8 mouse cellular contexts compared by ENCODE assay signal in the genomic region with DNA sequence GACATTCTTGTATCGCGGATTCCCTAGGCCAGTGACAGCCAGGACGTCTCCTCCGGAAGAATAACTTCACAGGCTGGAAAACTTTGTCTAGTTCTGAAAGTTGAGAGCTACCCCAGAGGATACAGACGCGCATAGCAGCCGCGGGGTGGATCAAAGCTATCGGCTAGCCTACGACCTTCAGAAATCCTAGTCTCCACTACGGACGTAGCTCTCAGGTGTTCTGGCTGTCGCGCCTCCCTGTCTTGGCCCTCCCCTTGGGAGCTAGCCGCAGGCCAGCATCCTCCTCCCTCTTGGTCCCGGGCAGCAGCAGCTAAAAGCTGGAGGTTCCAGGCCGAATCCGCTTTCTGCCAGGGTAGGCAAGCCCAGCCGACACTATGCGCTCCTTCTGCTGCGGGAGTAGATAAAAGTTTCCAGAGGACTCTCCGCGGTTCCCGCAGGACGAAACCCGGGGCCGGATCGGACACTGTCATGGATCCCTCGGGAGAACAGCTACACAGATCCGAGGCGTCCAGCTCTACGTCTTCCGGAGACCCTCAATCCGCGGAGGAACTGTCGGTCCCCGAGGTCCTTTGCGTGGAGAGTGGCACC. TPM values are rescaled to one million over a fixed set of nuclear protein-coding genes. Genes with fewer than 3 reads are reported as not detected.
A peak's percentile ranks its signal among the peaks of the same experiment; 100 is the strongest.
DNase-seq lines count a peak whose midpoint lies in the region; ATAC-seq and TF ChIP-seq lines count a peak whose summit lies in the region.

No protein-coding gene starts in this region.

- WGBS in kidney, adult 2 months = under 1% methylated on average over 38 of the region's 38 CpGs
- WGBS in embryonic facial prominence, embryonic 13.5 days = under 1% methylated on average over 38 of the region's 38 CpGs
- WGBS in hindbrain, embryonic 11.5 days = under 1% methylated on average over 38 of the region's 38 CpGs
- WGBS in liver, embryonic 15.5 days (ENCODE audit: insufficient replicate concordance) = under 1% methylated on average over 38 of the region's 38 CpGs
- 1% methylated on average over 38 of the region's 38 CpGs for WGBS in stomach, embryonic 16.5 days

- no peak for TF ChIP-seq POLR2A in kidney, adult 2 months (IDR thresholded peaks at IDR 0.05; ENCODE audit: low read depth, low read length)

- no peak overlapping the region for H3K27ac ChIP-seq in kidney, adult 2 months (ENCODE audit: insufficient read depth, low read depth, low read length)
- no peak overlapping the region for H3K27ac ChIP-seq in embryonic facial prominence, embryonic 13.5 days
- no peak overlapping the region for H3K27ac ChIP-seq in hindbrain, embryonic 11.5 days (ENCODE audit: low read depth, low read length)
- H3K27ac ChIP-seq in liver, embryonic 15.5 days (replicated peaks) = no peak overlapping the region
- H3K27ac ChIP-seq in stomach, embryonic 16.5 days (ENCODE audit: low read length) = no peak overlapping the region

- no peak for DNase-seq in kidney, adult 2 months
- no peak for DNase-seq in kidney, adult 11 months
- DNase-seq in Muller cell, postnatal 12 days (ENCODE audit: inconsistent ontology term) = peak; percentile 56
- DNase-seq in hindbrain, embryonic 11.5 days (ENCODE audit: low spot score) = peak; percentile 53
- DNase-seq in left cerebral cortex, adult 8-10 months (ENCODE audit: low spot score in 2 of 2) = no peak

- no peaks in the 10 kb centered on the region for H3K9me3 ChIP-seq in embryonic facial prominence, embryonic 13.5 days
- H3K9me3 ChIP-seq in hindbrain, embryonic 11.5 days (ENCODE audit: control insufficient read depth, low read length) = no peaks in the 10 kb centered on the region
- H3K9me3 ChIP-seq in liver, embryonic 15.5 days (replicated peaks) = no peaks in the 10 kb centered on the region
- H3K9me3 ChIP-seq in stomach, embryonic 16.5 days (replicated peaks; ENCODE audit: control insufficient read depth, low read length) = no peaks in the 10 kb centered on the region

- 0 out of 2 replicates have a peak, but pooled peaks cover 2% of the 10 kb centered on the region for H3K27me3 ChIP-seq in kidney, adult 2 months (replicated peaks; ENCODE audit: control insufficient read depth, insufficient read depth, low read length)
- H3K27me3 ChIP-seq in embryonic facial prominence, embryonic 13.5 days = peaks cover 37% of the 10 kb centered on the region
- H3K27me3 ChIP-seq in hindbrain, embryonic 11.5 days (ENCODE audit: control insufficient read depth, insufficient read depth, low read length) = peaks cover 12% of the 10 kb centered on the region
- peaks cover 48% of the 10 kb centered on the region for H3K27me3 ChIP-seq in liver, embryonic 15.5 days
- H3K27me3 ChIP-seq in stomach, embryonic 16.5 days (ENCODE audit: control insufficient read depth, insufficient read depth, low read length) = no peaks in the 10 kb centered on the region; the same call in 1 of the 2 replicates

- TF ChIP-seq CTCF in kidney, adult 2 months (conservative IDR thresholded peaks at IDR 0.05; ENCODE audit: insufficient read depth, insufficient read length, low read depth, low read length) = no peak

- peak overlapping the region; percentile 100 for H3K4me2 ChIP-seq in embryonic facial prominence, embryonic 13.5 days
- peak overlapping the region; percentile 100 for H3K4me2 ChIP-seq in hindbrain, embryonic 11.5 days (replicated peaks; ENCODE audit: low read depth, low read length)
- H3K4me2 ChIP-seq in liver, embryonic 15.5 days = peak overlapping the region; percentile 70
- H3K4me2 ChIP-seq in stomach, embryonic 16.5 days (ENCODE audit: low read depth, low read length) = peak overlapping the region; percentile 100

- ATAC-seq in embryonic facial prominence, embryonic 13.5 days (ENCODE audit: insufficient number of reproducible peaks, insufficient read depth, low FRiP score, low TSS enrichment, low read depth) = 0 out of 2 replicates have a peak, but pooled peaks have one; percentile 44
- ATAC-seq in hindbrain, embryonic 11.5 days (ENCODE audit: low FRiP score) = peak; percentile 73
- no peak for ATAC-seq in liver, embryonic 15.5 days (ENCODE audit: insufficient read depth)
- ATAC-seq in stomach, embryonic 16.5 days (ENCODE audit: insufficient read depth, low FRiP score) = peak; percentile 44; the same call in 1 of the 2 replicates

- no peaks in the 10 kb centered on the region for H3K36me3 ChIP-seq in kidney, adult 2 months (ENCODE audit: control insufficient read depth, insufficient read depth, low read length)
- no peaks in the 10 kb centered on the region for H3K36me3 ChIP-seq in embryonic facial prominence, embryonic 13.5 days
- H3K36me3 ChIP-seq in hindbrain, embryonic 11.5 days (ENCODE audit: control insufficient read depth, insufficient read depth, low read length) = no peaks in the 10 kb centered on the region
- H3K36me3 ChIP-seq in liver, embryonic 15.5 days (replicated peaks) = no peaks in the 10 kb centered on the region
- no peaks in the 10 kb centered on the region for H3K36me3 ChIP-seq in stomach, embryonic 16.5 days (ENCODE audit: control insufficient read depth, insufficient read depth, low read length)

- peak overlapping the region; percentile 73 for H3K9ac ChIP-seq in embryonic facial prominence, embryonic 13.5 days
- peak overlapping the region; percentile 50 for H3K9ac ChIP-seq in hindbrain, embryonic 11.5 days (ENCODE audit: low read depth, low read length)
- H3K9ac ChIP-seq in liver, embryonic 15.5 days = 0 out of 2 replicates have a peak overlapping the region, but pooled peaks have one; percentile 18
- peak overlapping the region; percentile 70 for H3K9ac ChIP-seq in stomach, embryonic 16.5 days (ENCODE audit: low read length)

- H3K4me3 ChIP-seq in kidney, adult 2 months (ENCODE audit: insufficient read depth, low read depth, low read length) = peak overlapping the region; percentile 46
- peak overlapping the region; percentile 63 for H3K4me3 ChIP-seq in embryonic facial prominence, embryonic 13.5 days
- H3K4me3 ChIP-seq in hindbrain, embryonic 11.5 days (ENCODE audit: low read depth, low read length) = peak overlapping the region; percentile 62
- peak overlapping the region; percentile 53 for H3K4me3 ChIP-seq in liver, embryonic 15.5 days (replicated peaks)
- peak overlapping the region; percentile 68 for H3K4me3 ChIP-seq in stomach, embryonic 16.5 days (replicated peaks; ENCODE audit: low read length)

- no peaks in the 10 kb centered on the region for H3K4me1 ChIP-seq in kidney, adult 2 months (ENCODE audit: control insufficient read depth, insufficient read depth, low read length)
- peaks cover 16% of the 10 kb centered on the region for H3K4me1 ChIP-seq in embryonic facial prominence, embryonic 13.5 days
- H3K4me1 ChIP-seq in hindbrain, embryonic 11.5 days (replicated peaks; ENCODE audit: control insufficient read depth, insufficient read depth, low read length) = no peaks in the 10 kb centered on the region; the same call in 1 of the 2 replicates
- H3K4me1 ChIP-seq in liver, embryonic 15.5 days (replicated peaks) = 0 out of 2 replicates have a peak, but pooled peaks cover 4% of the 10 kb centered on the region
- peaks cover 8% of the 10 kb centered on the region; the same call in 1 of the 2 replicates for H3K4me1 ChIP-seq in stomach, embryonic 16.5 days (ENCODE audit: control insufficient read depth, insufficient read depth, low read length)

RNA-seq across cellular contexts. Expression of a gene that starts 9.6 kb away (rescaled TPM):
- polyA plus RNA-seq in kidney, adult 2 months (2012; rRNA removed) = 0.03 TPM in 1 of 2 replicates, not detected in the other
- 0.67 and 2.0 TPM in 2 replicates for polyA plus RNA-seq in embryonic facial prominence, embryonic 13.5 days (2015; fragmentation: Nextera tagmentation; extraction: Ambion mirVana)
- 0.76 and 0.82 TPM in 2 replicates for polyA plus RNA-seq in hindbrain, embryonic 11.5 days (2014; fragmentation: Nextera tagmentation; extraction: Ambion mirVana)
- 1.3 and 2.7 TPM in 2 replicates for polyA plus RNA-seq in liver, embryonic 15.5 days (2015; fragmentation: Nextera tagmentation; extraction: Ambion mirVana)
- polyA plus RNA-seq in stomach, embryonic 16.5 days (2015; fragmentation: Nextera tagmentation; extraction: Ambion mirVana) = 0.34 and 0.37 TPM in 2 replicates
- 10 to 100 TPM in 3 of 4 experiments, 1 to 10 TPM in 1; 9.9 to 13.5 (median 11.9) TPM for total RNA-seq in left cerebral cortex, adult 8-10 months (2022)

Comparison
In these comparisons a context has a peak if more than half of its experiments do, and no peak if none do; other contexts are left out.
1. DNase-seq: peak in Muller cell, postnatal 12 days (single experiment) and hindbrain, embryonic 11.5 days (single experiment); none in kidney, adult 2 months (single experiment), kidney, adult 11 months (single experiment) and left cerebral cortex, adult 8-10 months (0 of 2).
2. H3K9ac ChIP-seq: peak in every context shown above with its lines; median percentile 73 in embryonic facial prominence, embryonic 13.5 days; 70 in stomach, embryonic 16.5 days; 50 in hindbrain, embryonic 11.5 days; 18 in liver, embryonic 15.5 days.
3. Peak in every context shown above with its lines, with median percentiles within 50 percentile points of each other: H3K4me3 ChIP-seq and H3K4me2 ChIP-seq.